Mouse (Mus musculus): Measurements from ENCODE around the gene Asf1b.

- TF ChIP-seq CTCF (IDR thresholded peaks at IDR 0.05; ENCODE audit: borderline replicate concordance, extremely low read depth, insufficient read depth, insufficient read length), result no peak
- TF ChIP-seq POLR2A (IDR thresholded peaks at IDR 0.05; ENCODE audit: borderline replicate concordance, extremely low read depth, insufficient read depth, insufficient read length, poor library complexity, severe bottlenecking), result no peak
These were observed 43.2 kb upstream of the Asf1b start for GRCm38 (mm10) chr8:83911809-83912731.

Measured in brain, embryonic 14.5 days (tissue).